Mouse (Mus musculus): ENCODE data around the gene Krt80.

DNA sequence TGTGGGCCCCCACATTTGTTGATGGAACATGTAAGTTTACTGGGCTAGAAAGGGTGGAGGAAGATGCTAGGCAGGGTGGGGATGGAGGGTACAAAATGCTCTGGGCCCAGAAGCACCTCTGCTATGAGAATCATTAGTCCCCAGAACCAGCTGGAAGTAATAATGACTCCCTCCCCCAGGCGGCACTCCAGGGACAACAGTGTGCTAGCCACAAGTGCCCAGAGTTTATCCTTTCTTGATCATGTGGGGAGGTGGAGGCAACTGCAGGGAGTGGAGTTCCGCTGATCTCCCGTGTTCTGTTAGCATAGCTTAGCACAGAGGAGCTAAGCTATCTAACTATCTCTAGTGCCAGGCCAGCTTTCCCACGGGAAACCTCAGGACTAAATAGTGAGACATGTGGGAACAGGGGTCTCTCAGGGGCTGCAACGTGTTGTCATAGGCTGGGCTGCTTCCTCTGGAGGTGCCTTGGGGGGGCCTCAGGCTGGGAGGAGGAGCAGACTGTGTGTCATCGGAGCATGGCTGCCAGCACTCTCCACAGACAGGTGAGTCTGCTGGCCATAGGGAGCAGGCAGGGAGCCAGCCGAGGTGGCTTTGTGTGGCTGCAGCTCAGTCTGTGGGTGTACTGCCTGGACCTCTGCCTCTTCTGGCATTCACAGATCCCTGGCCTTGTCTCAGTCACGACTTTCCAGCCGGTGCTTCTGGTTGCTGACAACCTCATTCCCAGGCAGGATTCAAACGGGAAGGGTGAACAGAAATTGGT is 17.1 kb downstream of the Krt80 start:
- TF ChIP-seq POLR2A (IDR thresholded peaks at IDR 0.05; ENCODE audit: low read depth, low read length), result no peak
- TF ChIP-seq CTCF (IDR thresholded peaks at IDR 0.05; ENCODE audit: extremely low read depth, insufficient read length, insufficient replicate concordance, low read depth, low read length), result no peak
